Comparison of ENCODE assay signal across 32 mouse cellular contexts in genomic region chr1:133527651-133528385, GRCm38 (mm10).
A peak's percentile ranks its signal among the peaks of the same experiment; 100 is the strongest.
DNase-seq lines count a peak whose midpoint lies in the region; ATAC-seq and TF ChIP-seq lines count a peak whose summit lies in the region.
"Had no signal": no experiment of that assay in that cellular context is flagged by ENCODE, and none has a peak within 500 bp of the region (broad histone marks: within the 10 kb centered on the region; RNA-seq: fewer than 3 reads in every experiment).

No protein-coding gene starts in this region.

- H3K9me3 ChIP-seq in liver, embryonic 12.5 days (replicated peaks), result no peaks in the 10 kb centered on the region
- no peaks in the 10 kb centered on the region for H3K9me3 ChIP-seq in stomach, postnatal 0 days (ENCODE audit: control insufficient read depth, low read length)
- H3K9me3 ChIP-seq: heart, embryonic 10.5 days; limb, embryonic 10.5 days; limb, embryonic 15.5 days; liver, embryonic 15.5 days; neural tube, embryonic 12.5 days had no signal

- TF ChIP-seq POLR2A in liver, adult 2 months (IDR thresholded peaks at IDR 0.05; ENCODE audit: extremely low read depth, insufficient read depth, low read length), result no peak
- TF ChIP-seq POLR2A in small intestine, adult 2 months (IDR thresholded peaks at IDR 0.05; ENCODE audit: low read depth, low read length), result no peak

- no peaks in the 10 kb centered on the region for H3K79me2 ChIP-seq in liver, adult 2 months (ENCODE audit: control insufficient read depth, insufficient read depth, low read length)

- DNase-seq in heart, adult 11 months, result peak; percentile 90
- no peak for DNase-seq in heart, postnatal 4 days
- DNase-seq in liver, adult 2 months (ENCODE audit: extremely low read depth, low read depth, low spot score), result peak; percentile 36
- peak; percentile 3 for DNase-seq in gonadal fat pad, adult 2 months (ENCODE audit: low read depth)
- DNase-seq in layer of hippocampus, adult 11-12 months (ENCODE audit: low spot score), result no peak
- no peak for DNase-seq in stomach, postnatal 0 days (ENCODE audit: low spot score)
- DNase-seq: adrenal gland, adult 2 months; adrenal gland, postnatal 36 days; cerebellum, adult 18-20 months; cerebellum, postnatal 14 days; gastrocnemius, postnatal 25 days; kidney, adult 2 months; kidney, postnatal 4 days; layer of hippocampus, adult 9-11 months; lung, embryonic 14.5 days; right cerebral cortex, adult 18-20 months; thymus, adult 2 months; thymus, postnatal 4 days had no signal

- H3K27ac ChIP-seq in liver, adult 2 months (replicated peaks; ENCODE audit: insufficient read depth, low read depth, low read length), result no peak overlapping the region
- no peak overlapping the region for H3K27ac ChIP-seq in liver, embryonic 12.5 days
- peak overlapping the region; percentile 69 for H3K27ac ChIP-seq in small intestine, adult 2 months (ENCODE audit: insufficient read depth, low read depth, low read length)
- H3K27ac ChIP-seq in stomach, postnatal 0 days (replicated peaks), result no peak overlapping the region
- H3K27ac ChIP-seq: heart, embryonic 10.5 days; hindbrain, embryonic 13.5 days; kidney, postnatal 0 days; limb, embryonic 10.5 days; limb, embryonic 15.5 days; liver, embryonic 15.5 days; neural tube, embryonic 12.5 days had no signal

- WGBS in liver, adult 2 months, result 46% methylated on average over 7 of the region's 7 CpGs
- WGBS in liver, embryonic 12.5 days (ENCODE audit: insufficient replicate concordance), result 50% methylated on average over 7 of the region's 7 CpGs
- 31% methylated on average over 7 of the region's 7 CpGs for WGBS in small intestine, adult 2 months
- 57% methylated on average over 7 of the region's 7 CpGs for WGBS in stomach, postnatal 0 days

- ATAC-seq in liver, embryonic 12.5 days, result no peak
- ATAC-seq in stomach, postnatal 0 days (ENCODE audit: low FRiP score, low TSS enrichment), result no peak
- ATAC-seq: activated CD4-positive, CD25-positive, alpha-beta regulatory T cell, adult 4 months; forebrain, embryonic 14.5 days; midbrain, embryonic 16.5 days had no signal

- H3K36me3 ChIP-seq in liver, adult 2 months (ENCODE audit: control insufficient read depth, insufficient read depth, low read length), result no peaks in the 10 kb centered on the region
- H3K36me3 ChIP-seq in liver, embryonic 12.5 days, result no peaks in the 10 kb centered on the region
- no peaks in the 10 kb centered on the region for H3K36me3 ChIP-seq in small intestine, adult 2 months (ENCODE audit: control insufficient read depth, insufficient read depth, low read length)
- no peaks in the 10 kb centered on the region for H3K36me3 ChIP-seq in stomach, postnatal 0 days (ENCODE audit: control insufficient read depth, insufficient read depth, low read length)
- H3K36me3 ChIP-seq: heart, embryonic 10.5 days; hindbrain, embryonic 13.5 days; limb, embryonic 10.5 days; limb, embryonic 15.5 days; liver, embryonic 15.5 days; neural tube, embryonic 12.5 days had no signal

- H3K4me1 ChIP-seq in liver, adult 2 months (ENCODE audit: control insufficient read depth, insufficient read depth, low read length), result peaks cover 6% of the 10 kb centered on the region
- H3K4me1 ChIP-seq in liver, embryonic 12.5 days, result no peaks in the 10 kb centered on the region
- peaks cover 8% of the 10 kb centered on the region; the same call in 1 of the 2 replicates for H3K4me1 ChIP-seq in small intestine, adult 2 months (ENCODE audit: control insufficient read depth, insufficient read depth, insufficient read length, low read length)
- H3K4me1 ChIP-seq in stomach, postnatal 0 days (replicated peaks; ENCODE audit: control insufficient read depth, insufficient read depth), result no peaks in the 10 kb centered on the region
- H3K4me1 ChIP-seq: hindbrain, embryonic 13.5 days; limb, embryonic 15.5 days; liver, embryonic 15.5 days; neural tube, embryonic 12.5 days had no signal

- no peaks in the 10 kb centered on the region for H3K27me3 ChIP-seq in liver, adult 2 months (ENCODE audit: control insufficient read depth, insufficient read depth, low read length)
- H3K27me3 ChIP-seq in liver, embryonic 12.5 days (replicated peaks), result no peaks in the 10 kb centered on the region
- H3K27me3 ChIP-seq in small intestine, adult 2 months (ENCODE audit: control insufficient read depth, insufficient read depth, low read length), result no peaks in the 10 kb centered on the region
- no peaks in the 10 kb centered on the region for H3K27me3 ChIP-seq in stomach, postnatal 0 days (ENCODE audit: control insufficient read depth, insufficient read depth, low read length)
- H3K27me3 ChIP-seq: hindbrain, embryonic 13.5 days; limb, embryonic 15.5 days; liver, embryonic 15.5 days; neural tube, embryonic 12.5 days had no signal

- no peak for TF ChIP-seq CTCF in liver, adult 2 months (IDR thresholded peaks at IDR 0.05; ENCODE audit: low read depth, low read length)
- no peak for TF ChIP-seq CTCF in small intestine, adult 2 months (IDR thresholded peaks at IDR 0.05; ENCODE audit: extremely low read depth, insufficient read length, insufficient replicate concordance, low read depth, low read length)
- TF ChIP-seq CTCF in stomach, postnatal 0 days (IDR thresholded peaks at IDR 0.05; ENCODE audit: low read depth), result no peak

- H3K4me2 ChIP-seq in liver, embryonic 12.5 days, result no peak overlapping the region
- H3K4me2 ChIP-seq in stomach, postnatal 0 days (replicated peaks; ENCODE audit: low read depth), result no peak overlapping the region
- H3K4me2 ChIP-seq: hindbrain, embryonic 13.5 days; limb, embryonic 15.5 days; liver, embryonic 15.5 days; lung, embryonic 14.5 days; midbrain, embryonic 11.5 days; neural tube, embryonic 12.5 days had no signal

- H3K9ac ChIP-seq in liver, adult 2 months (ENCODE audit: low read depth, low read length), result no peak overlapping the region
- no peak overlapping the region for H3K9ac ChIP-seq in liver, embryonic 12.5 days
- no peak overlapping the region for H3K9ac ChIP-seq in stomach, postnatal 0 days (ENCODE audit: low read length)
- H3K9ac ChIP-seq: hindbrain, embryonic 13.5 days; limb, embryonic 15.5 days; liver, embryonic 15.5 days; lung, embryonic 14.5 days; neural tube, embryonic 12.5 days had no signal

- no peak overlapping the region for H3K4me3 ChIP-seq in liver, adult 2 months (ENCODE audit: insufficient read depth, low read depth, low read length)
- H3K4me3 ChIP-seq in liver, embryonic 12.5 days, result no peak overlapping the region
- H3K4me3 ChIP-seq in small intestine, adult 2 months (ENCODE audit: low read depth, low read length), result no peak overlapping the region
- H3K4me3 ChIP-seq in stomach, postnatal 0 days (ENCODE audit: low read depth, low read length), result no peak overlapping the region
- H3K4me3 ChIP-seq: erythroblast, embryonic 14.5 days; heart, embryonic 10.5 days; hindbrain, embryonic 13.5 days; limb, embryonic 10.5 days; limb, embryonic 15.5 days; liver, embryonic 15.5 days; neural tube, embryonic 12.5 days had no signal

- TF ChIP-seq EP300 in stomach, postnatal 0 days (optimal IDR thresholded peaks at IDR 0.05), result no peak

Comparison
In these comparisons a context has a peak if more than half of its experiments do, and no peak if none do; other contexts are left out.
1. DNase-seq: peak in heart, adult 11 months (single experiment), liver, adult 2 months (single experiment) and gonadal fat pad, adult 2 months (single experiment); none in heart, postnatal 4 days (single experiment), layer of hippocampus, adult 11-12 months (single experiment) and stomach, postnatal 0 days (single experiment).